Mouse (Mus musculus) large intestine, adult 2 months (tissue): ENCODE measurements around the gene Hnrnpdl. TPM values are rescaled to one million over a fixed set of nuclear protein-coding genes. Genes with fewer than 3 reads are reported as not detected.

ENCODE experiments used
- DNase-seq: peaks from one replicate; pipeline ENCODE4 v3.0.0-alpha.2; 2012; ENCODE audit warnings: low read depth, low spot score
- WGBS: fragments of 180-500 bp; shearing (Covaris S2); methylation state at CpG from one replicate; pipeline ENCODE4 v1.1.7; 2018; 5-methylcytosine and 5-hydroxymethylcytosine counted together
- polyA plus RNA-seq: library from polyadenylated mRNA; depleted of rRNA; stranded (reverse); fragments of >200 nt; gene quantifications from 2 replicates; pipeline ENCODE4 v1.2.3, GENCODE M21; 2012

The Hnrnpdl gene
- polyA plus RNA-seq, 1 experiment: 51.1 TPM

GRCm38 (mm10) chr5:100049904-100050303 is 10.4 kb upstream of the Hnrnpdl start:
- WGBS: 84% methylated on average over 3 of the region's 3 CpGs

GRCm38 (mm10) chr5:100047871-100048270 is 8.4 kb upstream of the Hnrnpdl start:
- DNase-seq: no peak
- 33% methylated on average over 7 of the region's 7 CpGs for WGBS

More at GRCm38 (mm10) chr5:100049904-100050303, 10.4 kb upstream of the Hnrnpdl start:
- no peak for DNase-seq

- WGBS: 63% methylated on average over 8 of the region's 8 CpGs
- DNase-seq: no peak
Observed at GRCm38 (mm10) chr5:100047143-100047640, 7.7 kb upstream of the Hnrnpdl start.

- no peak for DNase-seq
- WGBS: 81% methylated on average over 3 of the region's 3 CpGs
Observed at GRCm38 (mm10) chr5:100046096-100046495, 6.6 kb upstream of the Hnrnpdl start.

- 47% methylated on average over 5 of the region's 5 CpGs for WGBS
- DNase-seq: no peak
Observed at GRCm38 (mm10) chr5:100044621-100045020, 5.2 kb upstream of the Hnrnpdl start.

- no peak for DNase-seq
- whole genome bisulfite sequencing: 25% methylated on average over 4 of the region's 4 CpGs
Observed at GRCm38 (mm10) chr5:100044030-100044429, 4.6 kb upstream of the Hnrnpdl start.

GRCm38 (mm10) chr5:100043361-100043760 is 3.9 kb upstream of the Hnrnpdl start:
- WGBS: 14% methylated on average over 5 of the region's 5 CpGs
- peak; percentile 80 for DNase-seq

GRCm38 (mm10) chr5:100042467-100042866 is 3.0 kb upstream of the Hnrnpdl start:
- no peak for DNase-seq
- WGBS: 62% methylated on average over 8 of the region's 8 CpGs

GRCm38 (mm10) chr5:100041272-100041671 is 1.8 kb upstream of the Hnrnpdl start:
- 86% methylated on average over 4 of the region's 4 CpGs for WGBS

GRCm38 (mm10) chr5:100040281-100040784 is 869 bp upstream of the Hnrnpdl start:
- DNase-seq: no peak
- WGBS: 1% methylated on average over 19 of the region's 19 CpGs

More at GRCm38 (mm10) chr5:100041272-100041671, 1.8 kb upstream of the Hnrnpdl start:
- no peak for DNase-seq

- DNase-seq: peak; percentile 56
- WGBS: under 1% methylated on average over 113 of the region's 113 CpGs
Observed at GRCm38 (mm10) chr5:100038714-100039601, 506 bp downstream of the Hnrnpdl start.

- peak; percentile 64 for DNase-seq
- under 1% methylated on average over 45 of the region's 45 CpGs for WGBS
Observed at GRCm38 (mm10) chr5:100037965-100038713, 1.3 kb downstream of the Hnrnpdl start.

GRCm38 (mm10) chr5:100036681-100037080 is 2.8 kb downstream of the Hnrnpdl start:
- DNase-seq: no peak

GRCm38 (mm10) chr5:100035950-100036349 is 3.5 kb downstream of the Hnrnpdl start:
- no peak for DNase-seq
- WGBS: 16% methylated on average over 7 of the region's 7 CpGs

More at GRCm38 (mm10) chr5:100036681-100037080, 2.8 kb downstream of the Hnrnpdl start:
- 6% methylated on average over 7 of the region's 7 CpGs for WGBS

- 61% methylated on average over 3 of the region's 3 CpGs for WGBS
- no peak for DNase-seq
Observed at GRCm38 (mm10) chr5:100032646-100033045, 6.8 kb downstream of the Hnrnpdl start.

GRCm38 (mm10) chr5:100032107-100032506 is 7.4 kb downstream of the Hnrnpdl start:
- DNase-seq: no peak

GRCm38 (mm10) chr5:100030069-100030468 is 9.4 kb downstream of the Hnrnpdl start:
- DNase-seq: no peak

More at GRCm38 (mm10) chr5:100032107-100032506, 7.4 kb downstream of the Hnrnpdl start:
- WGBS: 93% methylated on average over 2 of the region's 2 CpGs

GRCm38 (mm10) chr5:100024868-100025267 is 14.6 kb downstream of the Hnrnpdl start:
- 22% methylated on average over 1 of the region's 1 CpGs for WGBS
- DNase-seq: no peak

More at GRCm38 (mm10) chr5:100030069-100030468, 9.4 kb downstream of the Hnrnpdl start:
- WGBS: 8% methylated on average over 6 of the region's 6 CpGs

- WGBS: 83% methylated on average over 5 of the region's 5 CpGs
- no peak for DNase-seq
Observed at GRCm38 (mm10) chr5:100024403-100024802, 15.1 kb downstream of the Hnrnpdl start.

- no peak for DNase-seq
Observed at GRCm38 (mm10) chr5:100020089-100020488, 19.4 kb downstream of the Hnrnpdl start.
